Mouse (Mus musculus) CD4-positive, CD25-positive, alpha-beta regulatory T cell, adult 2 months (primary cell): ENCODE results near the gene Klhdc1.

Experiments used
- DNase-seq: peaks from one replicate; pipeline ENCODE4 v3.0.0-alpha.2; 2012; ENCODE audit warnings: low read depth, low spot score

The Klhdc1 gene

DNA sequence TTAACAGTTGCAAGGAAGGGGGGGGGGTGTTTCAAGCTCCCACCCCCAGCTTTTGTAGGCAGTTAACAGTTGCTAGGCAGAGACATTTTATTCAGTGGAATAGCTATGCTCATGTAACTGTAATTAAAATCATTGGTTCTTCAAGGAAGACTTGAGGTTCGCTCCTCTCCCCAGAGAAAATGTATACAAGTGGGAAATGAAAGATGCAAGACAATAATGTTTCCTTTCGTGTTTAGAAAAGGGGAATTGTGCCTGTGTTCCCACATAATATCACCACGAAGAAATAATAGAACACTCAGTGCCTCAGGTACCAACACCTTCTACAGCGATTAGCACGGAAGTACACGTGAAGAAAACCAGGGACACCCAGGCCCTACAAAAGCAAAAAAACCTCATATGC is at the start of gene Klhdc1:
Gene Klhdc1 (plus strand): TSS at position 301 of the 400 bp plus-strand sequence.
- no peak for DNase-seq

DNA sequence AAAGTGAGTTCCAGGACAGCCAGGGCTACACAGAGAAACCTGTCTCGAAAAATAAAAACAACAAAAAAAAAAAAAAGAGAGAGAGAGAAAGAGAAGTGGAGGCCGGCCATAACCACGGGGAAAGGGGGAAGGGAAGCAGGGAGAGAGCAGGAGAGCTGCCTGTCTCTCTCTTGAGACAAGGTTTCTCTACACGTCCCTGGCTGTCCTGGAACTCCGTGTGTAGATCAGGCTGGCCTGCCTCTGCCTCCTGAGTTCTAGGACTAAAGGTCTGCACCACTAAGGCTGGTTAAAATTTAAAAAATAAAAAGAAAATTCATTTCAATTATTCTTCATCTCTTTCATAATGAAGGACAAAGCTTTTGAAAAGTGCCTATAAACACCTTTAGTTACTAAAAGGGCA is 49.6 kb upstream of the Klhdc1 start:
- DNase-seq: no peak

- DNase-seq: no peak
Observed at GRCm38 (mm10) chr12:69192637-69193036, 48.3 kb upstream of the Klhdc1 start.

- DNase-seq: peak; percentile 78
Observed at GRCm38 (mm10) chr12:69196444-69197377, 44.3 kb upstream of the Klhdc1 start, which contains the start of gene Gm49383. Gene Gm49383 (minus strand): TSS chr12:69197104.

DNA sequence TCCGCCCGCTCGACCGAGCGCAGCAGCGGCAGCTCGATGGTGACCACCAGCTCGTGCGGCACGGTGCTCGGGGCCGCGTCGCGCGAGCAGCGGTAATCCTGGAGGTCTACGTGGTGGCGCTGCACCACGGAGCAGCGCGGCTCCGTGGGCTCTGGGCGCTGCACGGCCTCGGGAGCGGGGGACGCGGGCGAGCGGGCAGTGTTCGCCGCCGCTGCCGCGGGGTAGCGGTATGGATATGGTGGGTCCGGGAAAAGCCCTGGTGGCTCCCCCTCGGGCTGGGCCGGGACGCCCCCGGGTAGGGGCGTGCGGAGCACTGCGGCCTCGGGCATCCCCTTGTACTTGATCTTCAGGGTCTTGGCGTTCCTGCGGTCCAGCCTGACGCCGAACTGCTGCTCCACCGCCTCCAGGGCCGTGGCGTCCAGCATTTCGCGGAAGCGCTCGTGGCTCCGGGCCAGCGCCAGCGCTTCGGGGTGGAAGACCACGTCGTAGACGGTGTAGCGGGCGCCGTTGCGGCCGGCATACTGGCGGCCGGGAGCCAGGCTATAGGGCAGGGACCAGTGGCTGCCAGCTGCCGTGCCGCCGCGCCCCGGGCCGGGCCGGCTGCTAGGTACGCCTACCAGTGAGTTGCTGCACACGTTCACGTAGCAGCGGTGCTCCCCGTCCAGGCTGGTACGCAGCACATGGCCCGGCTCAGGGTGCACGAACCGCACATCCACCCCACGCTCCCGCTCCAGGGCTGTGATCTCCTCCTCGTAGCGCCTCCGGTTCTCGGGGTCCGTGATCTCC is 43.4 kb upstream of the Klhdc1 start:
- DNase-seq: peak; percentile 78

DNA sequence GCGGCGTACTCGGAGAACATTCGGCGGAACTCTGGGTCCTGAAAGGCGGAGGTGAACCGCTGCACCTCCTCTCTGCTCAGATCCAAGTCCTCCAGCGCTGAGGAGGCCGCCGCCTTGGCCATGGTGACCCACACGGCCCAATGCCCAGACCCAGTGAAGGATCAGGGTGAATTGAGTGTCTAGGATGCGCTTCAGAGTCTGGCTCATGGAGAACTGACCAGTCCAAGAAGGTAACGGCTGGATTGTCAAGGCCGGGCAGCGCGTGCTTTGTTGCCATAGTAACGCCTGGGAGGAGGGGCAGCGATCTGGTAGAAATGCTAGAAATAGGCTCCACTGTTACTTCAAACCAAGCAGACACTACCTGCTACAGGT is 42.8 kb upstream of the Klhdc1 start, which contains the start of gene Dnaaf2:
Gene Dnaaf2 (minus strand): TSS at position 266 of the 372 bp plus-strand sequence.
- DNase-seq: peak; percentile 68

- no peak for DNase-seq
Observed at GRCm38 (mm10) chr12:69198985-69199384, 42.0 kb upstream of the Klhdc1 start.

- peak; percentile 67 for DNase-seq
Observed at GRCm38 (mm10) chr12:69204052-69204833, 36.7 kb upstream of the Klhdc1 start, which contains the start of gene Gm49384. Gene Gm49384 (minus strand): TSS chr12:69204267.

- no peak for DNase-seq
Observed at GRCm38 (mm10) chr12:69207396-69207795, 33.6 kb upstream of the Klhdc1 start.

DNA sequence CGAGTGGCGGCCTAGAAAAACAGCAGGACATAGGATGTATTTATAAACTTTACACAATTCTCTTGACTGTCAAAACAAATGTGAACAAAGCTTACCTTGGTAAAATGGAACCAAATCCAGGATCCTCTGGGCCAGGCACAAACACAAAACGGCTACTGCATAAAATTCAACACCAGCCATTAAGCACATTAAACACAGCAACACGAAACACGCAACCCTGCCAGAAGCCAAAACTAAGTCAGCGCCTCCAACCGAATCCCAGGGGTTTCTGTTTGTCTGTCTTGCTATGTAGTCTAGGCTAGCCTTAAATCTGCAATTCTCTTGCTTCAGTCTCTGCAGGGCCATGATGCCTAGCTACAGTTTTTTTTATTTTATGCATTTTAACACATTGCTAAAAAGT is 33.0 kb upstream of the Klhdc1 start:
- no peak for DNase-seq

- DNase-seq: peak; percentile 34
Observed at GRCm38 (mm10) chr12:69208520-69208919, 32.5 kb upstream of the Klhdc1 start.

- DNase-seq: no peak
Observed at GRCm38 (mm10) chr12:69210056-69210979, 30.7 kb upstream of the Klhdc1 start.

- peak; percentile 54 for DNase-seq
Observed at GRCm38 (mm10) chr12:69211057-69211456, 29.9 kb upstream of the Klhdc1 start.

- no peak for DNase-seq
Observed at GRCm38 (mm10) chr12:69213186-69213777, 27.7 kb upstream of the Klhdc1 start.

DNA sequence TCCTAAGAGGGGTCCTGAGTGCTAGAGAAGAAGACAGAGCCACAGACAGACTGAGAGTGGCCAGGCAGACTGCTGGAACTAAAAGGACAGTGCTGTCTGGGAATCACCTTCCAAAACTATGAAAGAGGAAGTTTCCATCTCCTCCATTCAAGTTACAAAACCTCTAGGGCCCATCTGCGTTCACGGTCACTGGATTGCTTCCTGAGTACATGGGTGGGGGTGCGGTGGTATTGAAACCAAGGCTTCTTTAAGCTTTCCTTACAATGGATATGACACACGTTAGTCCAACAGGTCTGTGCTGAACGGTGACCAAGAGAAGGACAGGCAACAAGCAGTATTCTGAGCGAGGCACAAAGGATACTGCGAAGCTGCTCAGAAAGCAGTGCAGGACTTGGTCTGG is 26.6 kb upstream of the Klhdc1 start:
- DNase-seq: no peak

DNA sequence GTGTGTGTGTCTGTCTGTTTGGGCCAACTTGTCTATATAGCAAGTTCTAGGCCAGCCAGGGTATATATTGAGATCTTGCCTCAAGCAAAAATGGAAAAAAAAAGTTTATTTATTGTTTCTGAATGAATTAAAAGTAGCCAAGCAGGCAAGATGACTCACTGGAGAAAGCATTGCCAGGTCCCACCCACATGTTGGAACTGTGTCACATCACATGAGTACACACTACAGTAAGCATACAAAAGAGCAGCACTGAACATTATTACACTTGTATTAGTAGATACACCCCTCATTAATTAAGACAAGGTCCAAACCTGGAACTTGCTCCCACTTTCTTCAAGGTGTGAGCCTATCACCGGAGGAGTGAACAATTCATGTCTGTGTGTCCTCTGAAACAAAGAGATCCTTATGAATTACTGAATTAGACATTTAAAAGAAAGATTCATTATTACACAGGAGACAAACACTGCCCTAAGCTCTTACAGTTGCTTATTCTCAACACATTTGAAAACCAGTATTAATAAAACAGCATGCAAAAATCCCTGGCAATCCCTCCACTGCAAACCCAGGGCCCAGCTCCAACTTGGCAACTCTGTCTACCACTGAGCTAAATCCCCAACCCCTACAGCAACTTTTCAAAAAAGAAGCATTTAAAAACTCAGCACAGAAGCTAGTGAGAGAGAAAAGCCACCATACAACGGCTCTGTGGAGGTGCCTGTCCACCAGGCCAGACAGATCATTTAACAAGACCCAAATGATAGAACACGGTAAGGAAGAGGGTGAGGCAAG is 25.8 kb upstream of the Klhdc1 start:
- no peak for DNase-seq

DNA sequence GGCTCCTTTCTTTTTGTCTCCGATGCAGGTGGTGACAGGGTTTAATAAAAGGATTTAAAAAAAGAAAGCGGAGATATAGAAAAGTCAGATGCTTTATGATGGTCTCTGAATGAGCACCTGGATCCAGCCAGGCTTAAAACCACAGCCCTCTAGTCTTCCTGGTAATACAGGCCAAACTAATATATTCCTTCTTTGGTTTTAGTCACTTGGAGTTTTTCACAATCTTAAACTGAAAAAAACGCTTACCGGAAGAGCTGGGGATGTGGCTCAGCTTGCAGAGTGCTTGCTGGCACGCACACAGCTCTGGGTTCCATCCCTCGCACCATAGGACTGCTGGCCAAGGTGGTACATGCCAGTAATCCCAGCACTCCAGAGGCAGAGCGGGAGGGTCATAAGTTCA is 24.4 kb upstream of the Klhdc1 start:
- no peak for DNase-seq

- DNase-seq: no peak
Observed at GRCm38 (mm10) chr12:69220613-69221277, 20.2 kb upstream of the Klhdc1 start.
